Mouse (Mus musculus) C2C12 (cell line): ENCODE measurements around the gene Arfgef3. TPM values are rescaled to one million over a fixed set of nuclear protein-coding genes. Genes with fewer than 3 reads are reported as not detected.

Source experiments
- H3K27me3 ChIP-seq: one replicate; pipeline ENCODE4 v1.6.1; 2011; ENCODE audit not compliant: control insufficient read depth, insufficient read depth, insufficient read length
- H3K36me3 ChIP-seq: one replicate; pipeline ENCODE4 v1.6.1; 2011; ENCODE audit not compliant: control insufficient read depth, insufficient read depth
- H3K4me3 ChIP-seq: one replicate; pipeline ENCODE4 v1.5.1; 2011; ENCODE audit warnings: mild to moderate bottlenecking, control low read depth; ENCODE audit not compliant: poor library complexity, insufficient read depth, severe bottlenecking
- H3K79me2 ChIP-seq: one replicate; pipeline ENCODE4 v1.6.1; 2011; ENCODE audit not compliant: control insufficient read depth, insufficient read depth
- H3K79me3 ChIP-seq: one replicate; pipeline ENCODE4 v1.6.1; 2011; ENCODE audit warnings: low read depth, control low read depth
- H3ac ChIP-seq: one replicate; pipeline ENCODE3; 2011; ENCODE audit warnings: low read depth; ENCODE audit not compliant: control insufficient read depth, insufficient read length
- CEBPB ChIP-seq: IDR thresholded peaks from one replicate; pipeline ENCODE4 v1.6.1; 2011; ENCODE audit warnings: low read depth, mild to moderate bottlenecking, control low read depth, moderate library complexity
- CTCF ChIP-seq: IDR thresholded peaks from one replicate; pipeline ENCODE4 v1.5.1; 2011; ENCODE audit not compliant: control insufficient read depth, insufficient read depth, insufficient read length
- polyA plus RNA-seq: library from polyadenylated mRNA; unstranded; fragments of >200 nt; fragmentation: generic; extraction: Trizol; gene quantifications from one replicate; pipeline ENCODE4 v1.2.1, GENCODE M21; 2012; ENCODE audit warnings: missing spikeins

The Arfgef3 gene
- polyA plus RNA-seq, 1 experiment, result not detected

GRCm38 (mm10) chr10:18532293-18532692, 211.5 kb downstream of the Arfgef3 start:
- Histone ChIP-seq H3ac (no peak overlapping the region), H3K27me3 (no peaks in the 10 kb centered on the region), H3K4me3 (no peak overlapping the region), H3K79me2 (no peaks in the 10 kb centered on the region), H3K79me3 (no peaks in the 10 kb centered on the region), H3K36me3 (peaks cover 24% of the 10 kb centered on the region)
- TF ChIP-seq CEBPB (no peak), CTCF (no peak)

Other genes starting within 250 kb of the Arfgef3 start
- 4.3 TPM for gene Hebp2, start 197.9 kb downstream of the Arfgef3 start, polyA plus RNA-seq
- gene Gm4922, start 42.8 kb upstream of the Arfgef3 start, polyA plus RNA-seq, result not detected
- gene Perp, start 101.1 kb upstream of the Arfgef3 start, polyA plus RNA-seq, result 0.02 TPM